Mouse (Mus musculus) adrenal gland, adult 2 months (tissue): Measurements from ENCODE around the gene Plg. TPM values are rescaled to one million over a fixed set of nuclear protein-coding genes. Genes with fewer than 3 reads are reported as not detected.
A peak's percentile ranks its signal among the peaks of the same experiment; 100 is the strongest.

Source experiments
- DNase-seq: peaks from one replicate; pipeline ENCODE4 v3.0.0; 2021
- polyA plus RNA-seq: library from polyadenylated mRNA; depleted of rRNA; stranded (reverse); fragments of >200 nt; gene quantifications from 2 replicates; pipeline ENCODE4 v1.2.3, GENCODE M21; 2012
- total RNA-seq, 2 experiments: library from RNA; stranded (reverse); gene quantifications; 2 replicates each; pipeline ENCODE4 v1.2.3; 2021

The Plg gene
- total and polyA plus RNA-seq, 3 experiments, result 0.14 to 5.4 (median 0.33) TPM

DNA sequence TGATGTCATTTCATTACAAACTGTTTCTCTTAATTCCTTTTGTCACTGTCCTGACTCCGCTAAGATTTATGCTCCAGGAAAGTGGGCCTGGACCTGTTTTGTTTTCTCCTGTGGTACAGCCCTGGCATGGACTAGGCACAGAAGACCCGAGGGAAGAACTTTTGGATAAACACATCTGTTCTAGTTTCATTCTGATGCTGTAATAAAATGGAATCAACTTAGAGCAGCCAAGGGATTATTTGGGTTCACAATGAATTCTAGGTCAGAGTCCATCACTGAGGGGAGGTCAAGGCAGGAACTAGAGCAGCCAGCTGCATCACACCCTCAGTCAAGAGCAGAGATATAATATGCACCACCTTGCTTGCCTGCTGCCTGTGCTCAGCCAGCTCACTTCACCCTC lies 9.4 kb downstream of the Plg start:
- DNase-seq, result no peak

- DNase-seq, result no peak
Observed at GRCm38 (mm10) chr17:12388239-12388638, 9.8 kb downstream of the Plg start.

GRCm38 (mm10) chr17:12396163-12396677 lies 17.8 kb downstream of the Plg start:
- DNase-seq, result no peak

- no peak for DNase-seq
Observed at GRCm38 (mm10) chr17:12403420-12403819, 25.0 kb downstream of the Plg start.

GRCm38 (mm10) chr17:12409346-12409944 lies 31.0 kb downstream of the Plg start:
- DNase-seq, result no peak

GRCm38 (mm10) chr17:12412181-12412890 lies 33.9 kb downstream of the Plg start:
- DNase-seq, result no peak

- DNase-seq, result no peak
Observed at GRCm38 (mm10) chr17:12412891-12413237, 34.5 kb downstream of the Plg start.

- no peak for DNase-seq
Observed at GRCm38 (mm10) chr17:12415031-12415735, 36.8 kb downstream of the Plg start.

- DNase-seq, result no peak
Observed at GRCm38 (mm10) chr17:12415741-12416140, 37.3 kb downstream of the Plg start.

- DNase-seq, result peak; percentile 66
Observed at GRCm38 (mm10) chr17:12416250-12416895, 38.0 kb downstream of the Plg start.

DNA sequence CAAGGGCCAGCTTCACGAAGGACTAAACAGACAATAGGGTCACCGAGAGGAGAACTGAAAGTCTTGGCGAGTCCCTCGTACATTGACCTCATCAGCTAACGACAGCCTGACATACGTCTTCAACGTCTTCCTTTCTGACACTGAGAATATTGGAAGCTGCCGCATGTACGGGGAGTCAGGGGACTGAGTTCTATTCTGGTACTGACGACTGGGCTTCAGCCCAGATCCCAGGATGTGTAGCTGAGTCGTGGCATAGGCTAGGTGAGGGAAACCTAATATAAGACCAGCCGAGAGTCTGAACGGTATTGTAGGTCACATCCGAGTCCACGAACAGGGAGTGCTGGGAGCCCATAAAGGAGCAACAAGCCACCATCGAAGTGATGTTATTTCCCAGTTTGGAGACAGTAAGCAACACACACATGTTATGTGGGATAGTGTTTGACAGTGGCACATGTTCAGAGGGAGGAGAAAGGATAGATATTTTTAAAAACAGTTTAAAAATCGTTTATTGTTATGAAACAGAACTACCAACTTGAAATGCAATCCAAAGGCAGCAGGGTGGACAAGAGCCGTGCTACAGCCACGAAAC lies 41.2 kb downstream of the Plg start:
- no peak for DNase-seq

DNA sequence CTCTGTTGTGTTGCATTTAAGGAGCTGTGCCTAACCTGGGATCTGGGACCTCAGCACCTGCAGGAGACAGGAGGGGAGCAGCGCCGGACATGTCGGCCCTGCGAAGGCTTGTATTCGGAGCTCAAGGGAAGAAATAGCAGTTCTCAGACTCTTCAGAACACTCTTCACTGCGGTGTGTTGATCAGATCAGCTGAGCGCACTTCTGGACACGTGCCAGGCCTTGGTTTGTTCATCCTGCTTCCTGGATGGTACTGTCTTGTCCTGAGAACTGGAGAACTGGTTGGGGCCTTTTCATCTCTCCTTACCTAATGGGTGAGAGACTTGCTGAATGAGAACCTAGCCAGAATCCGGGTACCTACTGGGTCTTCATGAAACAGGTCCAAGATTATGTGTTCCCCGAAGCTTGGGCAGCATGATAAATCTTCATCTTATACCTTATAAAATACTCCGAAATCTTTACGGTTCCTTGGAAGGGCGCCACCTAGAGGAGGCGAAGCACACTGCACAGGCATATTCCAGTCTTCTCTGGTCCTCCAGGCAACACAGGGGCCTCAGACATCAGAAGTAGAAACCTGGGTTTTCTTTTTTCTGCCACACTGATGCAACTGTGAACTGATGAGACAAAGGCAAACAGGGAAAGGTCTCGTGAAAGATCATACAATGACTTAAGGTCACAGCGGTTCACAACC lies 42.6 kb downstream of the Plg start:
- DNase-seq, result no peak

- no peak for DNase-seq
Observed at GRCm38 (mm10) chr17:12422143-12422542, 43.7 kb downstream of the Plg start.

GRCm38 (mm10) chr17:12427156-12427555 lies 48.7 kb downstream of the Plg start:
- DNase-seq, result no peak

- no peak for DNase-seq
Observed at GRCm38 (mm10) chr17:12428369-12428768, 50.0 kb downstream of the Plg start.

- DNase-seq, result no peak
Observed at GRCm38 (mm10) chr17:12431707-12432106, 53.3 kb downstream of the Plg start.

- no peak for DNase-seq
Observed at GRCm38 (mm10) chr17:12437771-12438170, 59.4 kb downstream of the Plg start.

- peak; percentile 20 for DNase-seq
Observed at GRCm38 (mm10) chr17:12444561-12444960, 66.2 kb downstream of the Plg start.

GRCm38 (mm10) chr17:12451234-12451633 lies 72.8 kb downstream of the Plg start:
- no peak for DNase-seq

- DNase-seq, result peak; percentile 21
Observed at GRCm38 (mm10) chr17:12452862-12453531, 74.6 kb downstream of the Plg start.

GRCm38 (mm10) chr17:12453691-12454090 lies 75.3 kb downstream of the Plg start:
- DNase-seq, result no peak
